Mouse (Mus musculus) forebrain, embryonic 11.5 days (tissue): ENCODE data around the gene Ccr6. TPM values are rescaled to one million over a fixed set of nuclear protein-coding genes. Genes with fewer than 3 reads are reported as not detected.

Experiments
- ATAC-seq: fragments of 200-750 bp; cut with Nextera tagmentation; replicated peaks from 2 replicates; pipeline ENCODE4 v1.8.0; 2017; ENCODE audit warnings: moderate TSS enrichment; ENCODE audit not compliant: low FRiP score
- DNase-seq: peaks from one replicate; pipeline ENCODE4 v3.0.0-alpha.2; 2017; ENCODE audit warnings: low spot score
- H3K27ac ChIP-seq: fragments of 300-500 bp; sonication (generic); 2 replicates; pipeline ENCODE4 v1.5.1; 2014; ENCODE audit warnings: low read depth, low read length
- H3K27me3 ChIP-seq: fragments of 300-500 bp; sonication (generic); 2 replicates; pipeline ENCODE4 v1.6.1; 2014; ENCODE audit warnings: mild to moderate bottlenecking, low read length, mixed read lengths; ENCODE audit not compliant: control insufficient read depth, insufficient read depth
- H3K36me3 ChIP-seq: fragments of 300-500 bp; sonication (generic); 2 replicates; pipeline ENCODE4 v1.6.1; 2014; ENCODE audit warnings: mild to moderate bottlenecking, low read length, moderate library complexity, mixed read lengths; ENCODE audit not compliant: control insufficient read depth, insufficient read depth
- H3K4me1 ChIP-seq: fragments of 300-500 bp; sonication (generic); replicated peaks from 2 replicates; pipeline ENCODE4 v1.6.1; 2014; ENCODE audit warnings: low read length, mixed read lengths; ENCODE audit not compliant: control insufficient read depth, insufficient read depth
- H3K4me2 ChIP-seq: fragments of 300-500 bp; sonication (generic); 2 replicates; pipeline ENCODE4 v1.6.1; 2014; ENCODE audit warnings: low read depth, mild to moderate bottlenecking, low read length, moderate library complexity, mixed read lengths; ENCODE audit not compliant: severe bottlenecking
- H3K4me3 ChIP-seq: fragments of 300-500 bp; sonication (generic); 2 replicates; pipeline ENCODE4 v1.5.1; 2014; ENCODE audit warnings: low read depth, low read length
- H3K9ac ChIP-seq: fragments of 300-500 bp; sonication (generic); 2 replicates; pipeline ENCODE4 v1.6.1; 2014; ENCODE audit warnings: low read length
- H3K9me3 ChIP-seq: fragments of 300-500 bp; sonication (generic); 2 replicates; pipeline ENCODE4 v1.6.1; 2016; ENCODE audit warnings: low read length, mixed read lengths; ENCODE audit not compliant: control insufficient read depth
- WGBS: fragments of 180-500 bp; shearing (Covaris S2); extraction: QIAGEN DNeasy Blood & Tissue Kit; methylation state at CpG from one replicate; pipeline ENCODE4 v1.1.7; 2014; 5-methylcytosine and 5-hydroxymethylcytosine counted together
- polyA plus RNA-seq: library from polyadenylated mRNA; unstranded; fragments of >200 nt; fragmentation: Nextera tagmentation; extraction: Ambion mirVana; gene quantifications from 2 replicates; pipeline ENCODE4 v1.2.1, GENCODE M21; 2014

Ccr6 gene
- polyA plus RNA-seq, 1 experiment from 2014 or later = not detected

DNA sequence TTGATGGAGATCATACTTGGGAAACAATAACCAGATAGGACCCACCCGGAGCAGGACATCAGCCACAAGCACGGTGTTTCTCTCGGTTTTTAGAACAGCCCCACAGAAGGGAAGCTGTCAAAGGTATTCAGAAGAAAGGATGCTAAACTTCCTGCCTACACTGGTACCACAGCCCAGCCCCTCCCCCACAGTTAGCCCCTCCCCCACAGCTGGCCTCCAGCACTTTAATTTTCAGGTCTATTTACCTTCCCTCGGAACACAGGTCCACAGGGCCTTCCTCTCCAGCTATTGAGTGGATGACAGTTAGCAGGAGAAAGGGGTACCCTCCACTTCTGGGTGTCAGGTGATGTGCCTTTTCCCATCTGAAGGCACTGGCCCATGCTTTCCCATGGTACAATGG lies 4.7 kb downstream of the Ccr6 start:
- no peak overlapping the region for H3K4me3 ChIP-seq
- ATAC-seq (no peak), DNase-seq (no peak)
- no peaks in the 10 kb centered on the region for H3K4me1 ChIP-seq
- no peaks in the 10 kb centered on the region for H3K36me3 ChIP-seq
- 71% methylated on average over 4 of the region's 4 CpGs for WGBS
- H3K27ac ChIP-seq = no peak overlapping the region
- H3K27me3 ChIP-seq = no peaks in the 10 kb centered on the region
- no peaks in the 10 kb centered on the region for H3K9me3 ChIP-seq
- H3K4me2 ChIP-seq = no peak overlapping the region
- no peak overlapping the region for H3K9ac ChIP-seq

DNA sequence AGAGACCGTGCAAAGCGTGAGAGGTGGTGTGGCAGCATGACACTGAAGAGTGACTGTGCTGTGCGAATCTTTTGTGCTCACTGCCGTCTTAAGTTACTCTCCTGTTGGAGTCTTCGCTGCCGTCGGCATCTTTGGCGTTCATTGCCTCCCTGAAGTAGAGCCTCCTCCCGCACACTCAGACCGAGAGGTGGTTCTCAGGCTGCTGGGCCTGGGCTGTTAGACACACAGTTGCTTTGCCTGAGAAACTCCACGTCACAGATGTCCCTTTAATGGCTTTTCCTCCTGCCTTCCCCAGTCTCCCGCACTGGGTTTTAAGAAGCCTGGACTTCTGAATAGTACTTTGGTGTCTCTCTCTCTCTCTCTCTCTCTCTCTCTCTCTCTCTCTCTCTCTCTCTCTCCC lies 5.8 kb downstream of the Ccr6 start:
- H3K4me2 ChIP-seq = no peak overlapping the region
- no peaks in the 10 kb centered on the region for H3K27me3 ChIP-seq
- no peaks in the 10 kb centered on the region for H3K36me3 ChIP-seq
- ATAC-seq (no peak), DNase-seq (no peak)
- no peak overlapping the region for H3K27ac ChIP-seq
- no peak overlapping the region for H3K9ac ChIP-seq
- no peaks in the 10 kb centered on the region for H3K9me3 ChIP-seq
- WGBS = 75% methylated on average over 12 of the region's 12 CpGs
- no peaks in the 10 kb centered on the region for H3K4me1 ChIP-seq
- no peak overlapping the region for H3K4me3 ChIP-seq

DNA sequence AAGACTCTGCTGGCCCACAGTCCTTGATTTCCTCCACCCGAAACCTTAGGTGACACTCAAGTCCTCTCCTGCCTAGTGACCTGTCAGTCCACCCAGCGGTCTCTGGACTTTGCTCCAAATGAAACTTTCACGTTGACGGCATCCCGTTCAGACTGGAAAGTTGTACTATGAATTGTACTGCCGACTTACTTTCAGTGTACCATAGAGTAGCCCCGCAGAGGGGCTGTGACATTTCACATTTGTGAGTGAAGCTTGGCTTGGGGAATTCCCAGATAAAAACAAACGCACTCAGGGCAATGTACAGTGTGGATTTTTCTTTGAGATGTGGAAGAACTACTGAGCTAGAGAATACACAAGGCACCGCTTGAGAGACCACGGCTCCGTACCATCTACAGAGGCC lies 6.3 kb downstream of the Ccr6 start:
- ATAC-seq = no peak
- Histone ChIP-seq H3K27ac (no peak overlapping the region), H3K36me3 (no peaks in the 10 kb centered on the region), H3K9ac (no peak overlapping the region), H3K4me3 (no peak overlapping the region), H3K27me3 (no peaks in the 10 kb centered on the region), H3K4me1 (no peaks in the 10 kb centered on the region), H3K9me3 (no peaks in the 10 kb centered on the region), H3K4me2 (no peak overlapping the region)
- no peak for DNase-seq
- WGBS = 93% methylated on average over 11 of the region's 11 CpGs

DNA sequence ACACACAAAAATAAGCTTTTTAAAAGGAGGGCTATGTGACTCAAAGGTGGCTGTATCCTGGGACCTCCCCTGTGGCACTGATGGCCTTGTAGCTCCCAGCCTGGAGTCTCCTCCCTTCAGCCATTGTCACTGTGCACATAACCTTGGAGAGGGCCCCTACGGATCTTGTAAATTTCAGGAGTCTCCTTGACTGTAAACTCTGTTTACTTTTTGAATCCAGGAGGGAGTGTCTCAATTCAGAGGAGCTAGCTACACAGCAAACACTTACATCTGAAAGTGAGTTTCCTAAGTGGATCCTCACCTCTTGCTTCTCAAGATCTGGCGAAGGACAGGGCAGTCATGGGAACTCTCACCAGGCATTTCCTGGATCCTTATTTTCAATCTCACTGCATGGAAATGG lies 8.3 kb downstream of the Ccr6 start:
- DNase-seq (no peak), ATAC-seq (no peak)
- no peak overlapping the region for H3K4me2 ChIP-seq
- no peak overlapping the region for H3K4me3 ChIP-seq
- no peak overlapping the region for H3K9ac ChIP-seq
- H3K27ac ChIP-seq = no peak overlapping the region
- no peaks in the 10 kb centered on the region for H3K4me1 ChIP-seq
- WGBS = 91% methylated on average over 2 of the region's 2 CpGs
- H3K27me3 ChIP-seq = no peaks in the 10 kb centered on the region
- H3K36me3 ChIP-seq = no peaks in the 10 kb centered on the region
- H3K9me3 ChIP-seq = no peaks in the 10 kb centered on the region

DNA sequence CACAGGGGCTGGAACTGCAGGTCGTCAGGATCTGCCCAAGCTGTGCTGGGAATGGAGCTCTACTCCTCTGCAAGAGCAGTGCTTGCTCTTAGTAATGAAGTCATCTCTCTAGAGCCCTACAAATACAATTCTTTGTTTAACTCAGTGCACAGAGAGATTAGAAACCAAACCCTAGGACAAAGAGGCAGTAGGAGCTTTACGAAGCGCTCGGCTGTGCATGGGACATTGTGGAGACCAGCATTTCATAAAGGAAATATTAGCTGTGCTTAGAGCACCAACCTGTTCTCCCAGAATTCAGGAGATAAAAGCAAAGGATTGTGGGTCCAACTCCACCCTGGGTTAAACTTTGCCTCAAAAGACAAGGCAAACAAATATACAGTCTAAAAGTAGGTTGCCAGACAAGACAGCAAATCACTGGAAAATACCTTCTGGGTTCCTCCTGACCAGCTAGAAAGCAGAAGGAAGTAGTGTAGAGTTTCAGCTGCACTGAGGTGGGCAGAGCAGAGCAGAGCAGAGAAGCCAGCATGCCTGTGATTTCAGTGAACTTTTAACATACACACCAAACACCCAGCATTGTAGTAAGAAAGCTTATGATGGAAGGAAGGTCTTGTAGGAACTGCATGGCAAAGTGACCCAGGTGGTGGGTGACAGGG lies 10.4 kb downstream of the Ccr6 start:
- Histone ChIP-seq H3K9ac (no peak overlapping the region), H3K9me3 (no peaks in the 10 kb centered on the region), H3K36me3 (no peaks in the 10 kb centered on the region), H3K4me2 (no peak overlapping the region), H3K4me1 (no peaks in the 10 kb centered on the region), H3K4me3 (no peak overlapping the region), H3K27me3 (no peaks in the 10 kb centered on the region), H3K27ac (no peak overlapping the region)
- WGBS = 78% methylated on average over 4 of the region's 4 CpGs
- DNase-seq (no peak), ATAC-seq (no peak)

DNA sequence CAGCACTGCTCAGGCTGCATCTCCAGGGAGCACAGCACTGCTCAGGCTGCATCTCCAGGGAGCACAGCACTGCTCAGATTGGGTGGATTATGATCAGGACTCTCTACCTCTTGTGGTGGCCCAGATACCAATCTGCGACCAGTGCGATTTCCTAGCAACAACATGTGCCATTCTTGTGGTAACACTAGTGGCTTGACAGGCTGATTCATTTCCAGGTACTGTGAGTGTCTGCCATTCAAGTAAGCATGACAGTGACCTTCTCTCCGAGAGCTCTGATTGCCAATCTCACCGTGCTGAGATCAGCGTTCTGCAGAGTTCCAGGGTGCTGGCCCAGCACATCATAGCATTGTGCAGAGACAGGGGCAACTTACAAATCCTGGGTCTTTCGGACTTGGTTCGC lies 15.9 kb downstream of the Ccr6 start:
- Histone ChIP-seq H3K9ac (no peak overlapping the region), H3K4me2 (no peak overlapping the region), H3K4me3 (no peak overlapping the region), H3K4me1 (no peaks in the 10 kb centered on the region), H3K27ac (no peak overlapping the region), H3K9me3 (no peaks in the 10 kb centered on the region), H3K36me3 (no peaks in the 10 kb centered on the region), H3K27me3 (no peaks in the 10 kb centered on the region)
- ATAC-seq (no peak), DNase-seq (no peak)
- WGBS = 89% methylated on average over 7 of the region's 7 CpGs

DNA sequence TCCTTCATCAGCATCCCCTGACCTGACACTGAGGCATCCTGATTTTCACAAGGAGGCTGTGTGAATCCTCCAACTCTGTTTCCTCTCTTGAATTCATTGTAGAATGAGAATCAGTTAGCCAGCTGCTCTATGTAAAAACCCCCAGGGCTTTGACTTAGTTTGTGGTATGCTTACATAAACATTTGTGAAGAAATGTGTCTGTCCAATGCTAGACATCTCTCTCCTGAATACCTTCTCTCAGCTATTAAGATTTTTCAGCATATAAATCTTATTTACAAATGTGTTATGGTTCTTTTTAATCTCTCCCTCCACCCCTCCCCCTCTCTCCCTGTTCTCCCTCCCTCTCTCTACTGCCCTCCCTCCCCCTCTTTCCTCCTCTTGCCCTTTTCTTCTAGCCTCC lies 18.4 kb downstream of the Ccr6 start:
- Histone ChIP-seq H3K27me3 (no peaks in the 10 kb centered on the region), H3K4me3 (no peak overlapping the region), H3K9ac (no peak overlapping the region), H3K27ac (no peak overlapping the region), H3K4me1 (no peaks in the 10 kb centered on the region), H3K9me3 (no peaks in the 10 kb centered on the region), H3K36me3 (no peaks in the 10 kb centered on the region), H3K4me2 (no peak overlapping the region)
- ATAC-seq = no peak
- DNase-seq = no peak

DNA sequence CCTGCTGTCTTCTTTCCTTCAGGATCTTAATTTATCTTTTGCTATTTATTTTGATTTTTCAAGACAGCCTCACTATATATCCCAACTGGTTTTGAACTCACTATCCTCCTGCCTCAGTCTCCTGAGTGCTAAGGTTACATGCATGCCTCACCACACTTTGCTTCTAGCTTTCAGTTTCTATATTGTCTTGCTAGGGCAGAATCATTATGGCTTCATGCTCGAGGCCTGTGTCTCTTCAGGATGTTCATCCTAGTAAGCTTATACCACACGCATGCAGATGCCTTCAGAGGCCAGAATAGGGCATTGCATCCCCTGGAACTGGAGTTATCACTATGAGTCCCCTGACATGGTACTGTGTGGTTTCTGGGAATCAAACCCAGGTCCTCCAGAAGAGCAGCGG lies 19.1 kb downstream of the Ccr6 start:
- Histone ChIP-seq H3K4me2 (no peak overlapping the region), H3K27me3 (no peaks in the 10 kb centered on the region), H3K4me1 (no peaks in the 10 kb centered on the region), H3K27ac (no peak overlapping the region), H3K9me3 (no peaks in the 10 kb centered on the region), H3K36me3 (no peaks in the 10 kb centered on the region), H3K4me3 (no peak overlapping the region), H3K9ac (no peak overlapping the region)
- no peak for DNase-seq
- ATAC-seq = no peak
- 70% methylated on average over 3 of the region's 3 CpGs for WGBS

DNA sequence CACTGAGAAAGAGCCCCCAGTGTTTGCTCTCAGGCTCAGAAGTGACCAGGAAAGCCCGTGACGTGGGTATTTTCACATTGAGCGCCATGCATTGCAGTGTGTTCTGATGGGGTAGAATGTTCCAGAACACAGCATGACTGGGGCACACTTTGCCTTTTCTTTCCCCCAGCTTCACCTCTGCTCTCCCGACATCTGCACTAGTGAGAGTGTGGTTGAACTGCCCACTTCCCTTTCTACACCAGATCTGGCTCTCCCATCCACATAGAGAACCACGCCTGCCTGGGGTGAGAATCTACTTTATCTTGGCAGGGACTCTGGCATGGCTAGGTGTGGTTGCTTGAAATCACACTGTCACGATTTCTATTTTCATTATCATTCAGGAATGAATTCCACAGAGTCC lies 19.7 kb downstream of the Ccr6 start:
- WGBS = 87% methylated on average over 6 of the region's 6 CpGs
- no peaks in the 10 kb centered on the region for H3K9me3 ChIP-seq

More for the DNA sequence above, 19.7 kb downstream of the Ccr6 start:
- DNase-seq (no peak), ATAC-seq (no peak)
- Histone ChIP-seq H3K9ac (no peak overlapping the region), H3K4me3 (no peak overlapping the region), H3K36me3 (no peaks in the 10 kb centered on the region), H3K4me2 (no peak overlapping the region), H3K27ac (no peak overlapping the region), H3K27me3 (no peaks in the 10 kb centered on the region), H3K4me1 (no peaks in the 10 kb centered on the region)
